Mouse (Mus musculus) adrenal gland, postnatal 36 days (tissue): ENCODE results near the gene Fyb. TPM values are rescaled to one million over a fixed set of nuclear protein-coding genes. Genes with fewer than 3 reads are reported as not detected.
A peak's percentile ranks its signal among the peaks of the same experiment; 100 is the strongest.

ENCODE experiments used
- DNase-seq, 2 experiments: peaks; one replicate each; pipeline ENCODE4 v3.0.0; 2021; ENCODE audit warnings: mixed read lengths in 1 of 2
- total RNA-seq, 2 experiments: library from RNA; stranded (reverse); gene quantifications; 2 replicates each; pipeline ENCODE4 v1.2.3; 2021

Fyb gene
- total RNA-seq, 2 experiments from 2014 or later: 22.9 to 27.0 TPM

DNA sequence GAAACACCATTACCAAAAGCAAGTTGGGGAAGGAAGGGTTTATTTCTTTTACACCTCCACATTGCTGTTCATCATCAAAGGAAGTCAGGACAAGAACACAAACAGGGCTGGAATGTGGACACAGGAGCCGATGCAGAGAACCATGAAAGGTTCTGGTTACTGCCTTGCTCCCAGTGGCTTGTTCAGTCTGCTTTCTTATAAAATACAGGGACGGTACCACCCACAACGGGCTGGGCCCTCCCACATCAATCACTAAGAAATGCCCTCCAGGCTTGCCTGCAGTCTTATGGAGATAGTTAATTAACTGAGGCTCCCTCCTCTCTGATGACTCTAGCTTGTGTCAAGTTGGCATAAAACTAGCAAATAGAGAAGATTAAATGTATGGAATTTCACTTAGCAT is 139.3 kb downstream of the Fyb start:
- no peak for DNase-seq

DNA sequence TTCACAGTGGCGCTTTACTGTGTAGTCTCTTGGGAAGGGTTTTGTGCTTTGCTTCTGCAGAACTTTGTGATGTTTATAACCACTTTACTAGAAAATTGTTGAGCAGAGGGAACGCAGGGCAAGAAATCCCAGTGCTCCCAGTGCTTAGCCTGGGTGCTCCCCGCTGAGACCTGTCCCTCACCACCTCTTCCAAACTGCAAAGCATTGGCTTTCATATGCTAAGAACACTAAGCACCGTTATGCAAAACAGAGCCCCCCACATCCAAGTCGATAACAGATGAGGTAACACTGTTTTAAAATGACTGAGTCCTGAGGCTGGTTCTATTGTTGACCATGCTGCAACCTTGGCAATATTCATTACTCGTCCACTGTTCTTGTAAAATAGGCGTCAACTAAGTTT is 141.3 kb downstream of the Fyb start:
- no peak for DNase-seq

DNA sequence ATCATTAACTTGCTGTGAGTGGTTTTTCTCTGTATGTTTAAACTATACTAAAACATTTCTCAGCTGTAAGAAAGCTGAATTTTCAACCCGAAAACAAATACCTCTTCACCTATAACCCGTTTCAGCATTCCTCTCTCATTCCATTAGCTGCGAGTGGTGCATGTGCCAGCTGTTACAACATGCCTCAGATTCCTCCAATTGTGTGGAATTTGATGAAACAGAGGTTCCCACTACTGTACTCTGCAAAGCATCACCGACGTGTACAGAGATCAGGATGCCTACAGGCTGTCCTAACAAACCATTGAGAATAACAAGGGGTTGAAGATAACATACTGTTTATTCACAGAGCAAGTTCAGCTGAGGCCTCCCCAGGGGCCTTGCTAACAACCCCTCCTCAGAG is 143.4 kb downstream of the Fyb start:
- DNase-seq: no peak

DNA sequence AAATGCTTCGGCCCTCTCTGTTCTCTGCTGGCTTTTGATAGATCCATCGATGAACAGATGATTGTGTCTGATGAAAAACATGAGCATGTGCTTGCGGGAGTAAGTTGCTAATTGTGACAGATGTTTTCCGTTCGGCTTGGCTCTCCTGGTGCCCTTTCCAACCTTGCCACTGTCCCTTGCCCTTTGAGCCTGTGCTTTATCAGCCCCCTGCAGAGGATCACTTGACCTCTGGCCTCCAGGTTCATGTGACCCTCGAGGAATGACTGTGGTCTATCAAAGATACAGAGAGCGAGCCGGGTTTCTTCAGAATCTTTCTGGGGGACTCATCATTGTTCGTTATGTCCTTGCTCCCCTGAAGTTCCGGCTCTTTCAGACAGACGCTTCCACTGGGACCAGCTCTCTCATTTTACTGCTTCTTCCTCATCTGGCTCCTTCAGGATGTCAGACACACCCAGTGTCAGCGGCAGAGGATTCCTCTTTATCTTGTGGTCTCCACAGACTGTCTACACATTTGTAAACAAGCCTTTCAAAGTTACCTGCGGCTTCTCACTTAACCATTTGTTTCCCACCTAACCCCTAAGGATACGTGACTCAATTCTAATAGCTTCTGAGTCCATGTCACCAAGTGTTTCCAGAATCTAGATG is 146.3 kb downstream of the Fyb start:
- no peak for DNase-seq

DNA sequence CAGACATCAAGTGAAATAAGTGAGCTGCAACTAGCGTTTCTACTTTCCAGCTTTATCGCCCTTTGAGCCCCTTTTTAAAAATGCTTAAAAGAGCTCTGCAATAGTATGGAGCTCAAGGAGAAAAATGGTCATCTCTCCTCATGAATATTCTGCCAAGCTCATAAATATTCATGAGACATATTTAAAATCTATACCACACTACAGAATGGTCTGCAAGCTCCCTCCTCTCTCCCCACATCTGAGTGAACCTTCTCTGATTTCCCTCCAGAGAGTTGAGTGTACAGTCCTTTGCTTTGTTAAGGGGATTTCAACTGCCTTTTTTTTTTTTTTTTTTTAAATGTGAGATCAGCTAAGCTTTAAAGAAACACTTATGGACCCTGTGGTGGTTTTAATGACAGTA is 155.8 kb downstream of the Fyb start:
- DNase-seq: no peak

DNA sequence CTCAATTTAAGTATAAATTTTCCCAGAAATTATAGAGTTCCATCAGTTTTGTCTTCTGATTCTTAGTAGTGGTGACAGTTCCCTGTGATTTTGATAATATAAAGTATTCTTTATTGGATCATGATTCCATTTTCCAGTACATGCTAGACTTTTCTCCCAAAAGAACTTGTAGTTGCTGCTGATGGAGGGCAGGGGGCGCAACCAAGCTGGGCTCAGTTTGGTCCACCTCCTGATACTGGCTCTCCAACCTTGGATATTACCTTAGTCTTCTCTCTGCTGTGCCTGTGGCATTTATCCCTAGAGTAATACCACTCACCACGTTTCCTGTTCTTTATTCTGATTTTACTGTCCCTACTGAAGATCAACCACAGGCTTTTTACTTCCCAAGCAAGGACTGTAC is 179.5 kb downstream of the Fyb start:
- DNase-seq: peak; percentile 42 to 56

DNA sequence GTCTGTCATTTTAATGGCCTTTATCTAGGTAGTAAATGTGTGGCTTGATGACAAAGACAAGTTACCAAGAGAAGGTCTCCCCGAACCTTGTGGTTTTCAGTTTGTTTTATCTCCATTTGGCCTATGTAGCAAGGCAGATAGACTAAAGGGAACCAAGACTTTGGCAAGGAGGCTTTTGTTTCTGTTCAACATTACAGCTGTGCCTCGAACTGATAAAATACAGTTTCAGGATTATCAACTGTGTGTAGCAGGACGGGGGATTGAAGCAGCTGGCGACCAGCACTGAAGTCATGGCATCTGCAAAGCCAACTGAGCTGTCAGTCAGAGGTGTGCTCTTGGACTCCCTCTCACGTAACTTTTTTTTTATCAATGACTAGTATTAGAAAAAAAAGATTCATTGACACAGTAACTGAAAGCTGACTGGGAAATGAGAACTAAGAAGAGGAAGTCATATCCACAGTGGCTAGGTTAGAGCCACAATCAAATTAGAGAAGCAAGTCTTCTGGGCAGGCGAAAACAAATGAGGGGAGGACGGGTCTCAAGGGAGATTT is 182.8 kb downstream of the Fyb start:
- DNase-seq: no peak

DNA sequence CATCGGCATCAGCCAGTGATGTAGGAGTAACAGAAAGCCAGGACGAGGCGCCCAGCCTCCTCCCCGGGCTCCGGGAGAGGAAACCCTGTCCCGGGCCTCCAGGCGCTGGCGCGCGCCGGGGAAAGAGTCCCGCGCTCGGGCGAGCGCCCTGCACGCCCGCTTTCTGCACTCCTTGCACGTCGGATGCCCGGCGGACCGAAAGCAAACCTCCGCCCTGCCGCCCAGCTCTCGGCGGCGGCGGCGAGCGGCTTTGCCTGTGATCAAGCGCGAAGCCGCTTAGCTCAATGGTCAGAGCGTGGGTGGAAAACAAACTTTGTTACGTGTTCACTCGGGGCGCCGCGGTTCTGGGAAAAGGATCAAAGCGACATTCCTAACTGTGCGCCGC is 184.9 kb downstream of the Fyb start:
- peak; percentile 74 to 77 for DNase-seq

DNA sequence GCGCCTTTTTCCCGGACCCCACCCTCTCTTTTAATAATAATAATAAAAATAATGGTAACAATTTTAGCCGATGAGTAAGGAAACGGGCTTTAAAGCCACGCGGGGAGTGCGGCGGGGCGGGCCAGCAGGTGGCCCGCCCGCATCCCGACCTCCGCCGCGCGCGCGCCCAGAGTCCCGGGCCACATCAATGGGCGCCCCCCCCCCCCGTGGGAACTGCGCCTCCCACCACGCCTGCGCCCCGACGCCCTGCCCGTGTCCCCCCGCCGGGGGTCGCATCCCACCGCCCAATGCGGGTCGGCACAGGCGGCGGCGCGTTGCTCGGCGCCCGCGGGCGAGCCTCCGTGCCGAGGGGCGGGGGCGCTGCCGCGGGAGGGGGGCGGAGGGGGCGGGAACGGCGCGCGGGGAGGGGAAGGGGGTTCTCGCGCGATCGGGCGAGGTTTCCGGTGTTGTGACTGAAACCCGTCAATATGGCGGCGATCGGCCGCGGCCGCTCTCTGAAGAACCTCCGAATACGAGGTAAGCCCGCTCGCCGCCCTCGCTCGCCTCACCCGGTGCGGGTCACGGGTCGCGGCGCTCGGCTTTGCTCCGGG is 185.4 kb downstream of the Fyb start, which contains the start of gene Rictor:
Rictor (plus strand) TSS at position 444 of the 590 bp plus-strand sequence.
- peak; percentile 89 to 94 for DNase-seq

DNA sequence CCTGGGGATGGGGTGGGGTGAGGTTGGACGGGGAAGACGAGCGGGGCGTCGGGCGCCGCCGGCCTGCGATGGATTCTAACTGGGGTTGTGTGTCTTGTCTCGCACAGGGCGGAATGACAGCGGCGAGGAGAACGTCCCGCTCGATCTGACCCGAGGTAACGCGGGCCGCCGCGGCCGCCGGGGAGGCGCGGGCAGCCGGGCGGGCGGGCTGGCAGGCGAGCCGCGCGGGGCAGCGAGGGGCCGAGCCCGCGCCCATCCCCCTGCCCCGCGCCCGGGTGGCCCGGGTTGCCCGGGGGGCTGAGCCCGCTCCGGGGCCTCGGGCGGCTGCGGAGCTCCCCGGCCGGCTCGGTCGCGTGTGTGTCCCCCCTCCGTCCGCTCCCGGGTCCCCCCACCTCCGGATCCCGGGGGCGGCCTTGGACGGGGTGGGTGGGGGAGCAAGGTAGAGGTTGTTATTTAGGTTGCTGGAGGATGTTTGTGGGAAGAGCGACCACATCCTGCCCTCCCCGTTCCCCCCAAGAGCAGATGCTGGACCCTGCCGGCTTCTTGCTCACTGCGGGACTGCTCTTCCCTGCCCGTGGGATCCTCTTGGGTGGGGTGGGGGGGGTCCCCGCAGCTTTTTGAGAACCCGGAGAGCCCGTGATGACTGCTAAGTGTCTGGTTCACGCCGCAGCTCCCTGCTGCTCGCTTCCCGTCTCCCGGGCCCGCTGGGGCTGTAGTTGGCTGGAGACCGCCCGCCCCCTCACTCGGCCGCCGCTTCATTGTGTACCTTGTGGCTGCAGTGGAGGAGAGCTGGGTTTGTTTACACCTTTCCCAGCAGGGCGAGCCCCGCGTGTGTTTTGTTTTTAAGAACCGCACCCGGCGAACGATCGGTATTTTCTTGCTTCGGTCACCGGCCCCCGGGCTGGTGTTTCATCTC is 186.1 kb downstream of the Fyb start:
- DNase-seq: peak; percentile 38 to 56

DNA sequence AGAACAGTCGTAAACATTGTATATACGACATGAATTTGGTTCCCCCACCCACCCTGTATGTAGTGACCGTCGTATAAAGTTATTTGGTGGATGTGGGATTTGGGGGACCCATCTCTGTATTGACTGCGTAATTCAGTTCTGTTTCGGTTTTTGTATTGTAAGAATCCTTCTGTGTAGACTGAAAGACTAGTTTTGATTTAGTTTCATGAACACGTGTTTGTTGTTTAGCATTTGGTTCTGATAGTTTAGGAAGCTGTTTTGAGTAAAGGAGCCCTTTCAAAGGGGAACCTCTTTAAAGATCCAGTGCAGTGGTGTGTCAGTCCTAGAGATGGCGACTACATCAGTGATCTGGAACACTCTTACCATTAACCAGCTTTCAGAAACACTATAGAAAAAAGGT is 187.0 kb downstream of the Fyb start:
- DNase-seq: no peak

DNA sequence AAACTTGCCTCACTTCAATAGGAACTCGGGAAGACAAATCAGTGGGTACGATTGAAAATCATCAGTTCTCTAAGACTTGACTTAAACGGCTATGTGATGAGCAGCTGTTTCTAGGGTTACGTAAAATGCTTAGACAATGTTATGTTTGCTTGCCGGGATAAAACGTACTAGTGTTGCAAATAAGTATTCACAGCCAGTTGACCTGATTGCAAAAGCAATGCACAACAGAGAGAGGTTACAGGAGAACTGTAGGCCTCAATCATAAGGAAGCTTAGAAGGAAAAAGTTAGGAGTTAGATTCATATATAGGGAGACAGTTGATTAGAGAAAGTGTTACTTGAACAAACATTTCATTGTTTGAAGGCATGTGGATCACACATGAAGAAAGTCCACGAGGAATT is 187.7 kb downstream of the Fyb start:
- DNase-seq: no peak

DNA sequence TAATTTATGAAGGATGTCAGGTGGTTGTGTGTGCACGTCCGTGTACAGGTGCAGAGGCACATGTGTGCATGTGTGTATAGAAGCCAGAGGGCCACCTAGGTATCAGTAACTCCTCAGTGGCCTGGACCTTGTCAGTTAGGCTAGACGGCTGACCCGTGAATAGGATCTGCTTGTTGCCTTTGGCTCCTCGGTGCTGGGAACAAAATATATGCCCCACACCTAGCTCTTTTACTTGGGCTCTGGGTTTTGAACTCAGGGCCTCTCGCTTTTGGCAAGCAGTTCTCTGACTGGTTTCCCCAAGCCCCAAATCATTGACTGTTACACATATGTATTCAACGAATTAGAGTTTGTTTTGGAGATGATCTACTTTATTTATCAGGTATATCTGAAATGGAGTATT is 188.6 kb downstream of the Fyb start:
- DNase-seq: no peak

Other genes starting within 250 kb of the Fyb start
- gene Dab2, start 223.1 kb upstream of the Fyb start, total RNA-seq: 100 to 1,000 TPM; 435 to 470 TPM
- gene C9, start 77.5 kb upstream of the Fyb start, total RNA-seq: under 1 TPM in 1 of 2 experiments, not detected in 1; 0.33 TPM
- 10 to 100 TPM; 25.6 to 25.7 TPM for gene Rictor, start 185.5 kb downstream of the Fyb start, total RNA-seq